11 mouse cellular contexts compared by ENCODE assay signal in genomic region chr7:80347670-80348586, GRCm38 (mm10). TPM values are rescaled to one million over a fixed set of nuclear protein-coding genes. Genes with fewer than 3 reads are reported as not detected.
DNase-seq lines count a peak whose midpoint lies in the region; ATAC-seq and TF ChIP-seq lines count a peak whose summit lies in the region.
"Had no signal": no experiment of that assay in that cellular context is flagged by ENCODE, and none has a peak within 500 bp of the region (broad histone marks: within the 10 kb centered on the region; RNA-seq: fewer than 3 reads in every experiment).

No protein-coding gene starts in this region.

- no peak overlapping the region for H3K9ac ChIP-seq in heart, embryonic 16.5 days (ENCODE audit: low read length)
- H3K9ac ChIP-seq in intestine, embryonic 16.5 days (ENCODE audit: low read depth, low read length): no peak overlapping the region
- H3K9ac ChIP-seq in stomach, embryonic 15.5 days: no peak overlapping the region

- no peak for DNase-seq in heart, adult 8-10 months (ENCODE audit: low spot score)
- peak; percentile 48 for DNase-seq in lung, postnatal 10 days
- no peak for DNase-seq in lung, adult 18-20 months
- DNase-seq in left cerebral cortex, adult 2 months (ENCODE audit: extremely low spot score in 1 of 2, low spot score in 2 of 2): no peak
- DNase-seq: cerebellum, adult 9-10 months; heart, postnatal 36 days; midbrain, embryonic 14.5 days had no signal

- H3K36me3 ChIP-seq in heart, embryonic 16.5 days (ENCODE audit: control insufficient read depth, insufficient read depth): peaks cover 17% of the 10 kb centered on the region; the same call in 1 of the 2 replicates
- 0 out of 2 replicates have a peak, but pooled peaks cover 2% of the 10 kb centered on the region for H3K36me3 ChIP-seq in intestine, embryonic 16.5 days (ENCODE audit: control insufficient read depth, insufficient read depth, low read length)
- H3K36me3 ChIP-seq in stomach, embryonic 15.5 days: peaks cover 16% of the 10 kb centered on the region

- ATAC-seq in heart, embryonic 16.5 days (replicated peaks; ENCODE audit: extremely low read depth, insufficient read depth, low FRiP score): no peak
- peak; percentile 58 for ATAC-seq in intestine, embryonic 16.5 days
- 0 out of 2 replicates have a peak, but pooled peaks have one; percentile 16 for ATAC-seq in stomach, embryonic 15.5 days (ENCODE audit: insufficient read depth, low FRiP score, low read depth)
- no peak for ATAC-seq in activated CD4-positive, CD25-positive, alpha-beta regulatory T cell, adult 4 months

- WGBS in heart, embryonic 16.5 days: 62% methylated on average over 13 of the region's 13 CpGs
- WGBS in intestine, embryonic 16.5 days: 49% methylated on average over 13 of the region's 13 CpGs
- 56% methylated on average over 13 of the region's 13 CpGs for WGBS in stomach, embryonic 15.5 days

- no peak overlapping the region for H3K4me3 ChIP-seq in heart, embryonic 16.5 days (ENCODE audit: low read length)
- no peak overlapping the region for H3K4me3 ChIP-seq in intestine, embryonic 16.5 days (ENCODE audit: low read length)
- no peak overlapping the region for H3K4me3 ChIP-seq in stomach, embryonic 15.5 days (replicated peaks)
- no peak overlapping the region for H3K4me3 ChIP-seq in left cerebral cortex, adult 2 months

- no peak overlapping the region for H3K4me2 ChIP-seq in heart, embryonic 16.5 days (ENCODE audit: low read depth, low read length)
- H3K4me2 ChIP-seq in intestine, embryonic 16.5 days (ENCODE audit: low read depth, low read length): no peak overlapping the region
- no peak overlapping the region for H3K4me2 ChIP-seq in stomach, embryonic 15.5 days

- H3K9me3 ChIP-seq in heart, embryonic 16.5 days (replicated peaks; ENCODE audit: control insufficient read depth, low read length): no peaks in the 10 kb centered on the region
- no peaks in the 10 kb centered on the region for H3K9me3 ChIP-seq in intestine, embryonic 16.5 days (ENCODE audit: control insufficient read depth, low read length)
- H3K9me3 ChIP-seq in stomach, embryonic 15.5 days: no peaks in the 10 kb centered on the region

- TF ChIP-seq CTCF in left cerebral cortex, adult 2 months (IDR thresholded peaks at IDR 0.05): no peak

- H3K27me3 ChIP-seq in heart, embryonic 16.5 days (ENCODE audit: control insufficient read depth, insufficient read depth, low read length): no peaks in the 10 kb centered on the region
- no peaks in the 10 kb centered on the region for H3K27me3 ChIP-seq in intestine, embryonic 16.5 days (replicated peaks; ENCODE audit: control insufficient read depth, insufficient read depth, low read length)
- H3K27me3 ChIP-seq in stomach, embryonic 15.5 days (replicated peaks): no peaks in the 10 kb centered on the region

- peak overlapping the region; percentile 54 for H3K27ac ChIP-seq in heart, embryonic 16.5 days (ENCODE audit: low read length)
- H3K27ac ChIP-seq in intestine, embryonic 16.5 days (ENCODE audit: low read length): peak overlapping the region; percentile 68
- peak overlapping the region; percentile 77 for H3K27ac ChIP-seq in stomach, embryonic 15.5 days
- no peak overlapping the region for H3K27ac ChIP-seq in left cerebral cortex, adult 2 months

- intact Hi-C loops in left cerebral cortex, adult 2 months (cut with DNase I): no loop called here

- H3K4me1 ChIP-seq in heart, embryonic 16.5 days (ENCODE audit: control insufficient read depth, insufficient read depth, low read length): peaks cover 8% of the 10 kb centered on the region
- H3K4me1 ChIP-seq in intestine, embryonic 16.5 days (ENCODE audit: control insufficient read depth, insufficient read depth, low read length): peaks cover 9% of the 10 kb centered on the region; the same call in 1 of the 2 replicates
- peaks cover 12% of the 10 kb centered on the region for H3K4me1 ChIP-seq in stomach, embryonic 15.5 days

RNA-seq across cellular contexts. Expression of gene Hddc3, which starts 5.0 kb away (rescaled TPM):
- 20.1 and 20.7 TPM in 2 replicates for polyA plus RNA-seq in heart, embryonic 16.5 days (2015; fragmentation: Nextera tagmentation; extraction: Ambion mirVana)
- 10 to 100 TPM; 33.3 to 40.0 (median 35.9) TPM for total RNA-seq in heart, adult 8-10 months (2022)
- polyA plus RNA-seq in intestine, embryonic 16.5 days (2015; fragmentation: Nextera tagmentation; extraction: Ambion mirVana): 15.1 and 18.7 TPM in 2 replicates
- polyA plus RNA-seq in stomach, embryonic 15.5 days (2015; fragmentation: Nextera tagmentation; extraction: Ambion mirVana): 16.4 and 20.1 TPM in 2 replicates
- 1 to 10 TPM; 8.6 to 9.0 TPM for polyA plus RNA-seq in activated CD4-positive, CD25-positive, alpha-beta regulatory T cell, adult 4 months (2017; shearing (Covaris generic))
- 10 to 100 TPM; 46.4 to 56.4 TPM for total RNA-seq in left cerebral cortex, adult 2 months (2021)

RNA-seq across cellular contexts. Expression of gene Unc45a, which starts 7.1 kb away (rescaled TPM):
- polyA plus RNA-seq in heart, embryonic 16.5 days (2015; fragmentation: Nextera tagmentation; extraction: Ambion mirVana): 20.6 and 25.3 TPM in 2 replicates
- total RNA-seq in heart, adult 8-10 months (2022): 10 to 100 TPM; 12.2 to 16.0 (median 15.2) TPM
- polyA plus RNA-seq in intestine, embryonic 16.5 days (2015; fragmentation: Nextera tagmentation; extraction: Ambion mirVana): 35.0 and 38.5 TPM in 2 replicates
- polyA plus RNA-seq in stomach, embryonic 15.5 days (2015; fragmentation: Nextera tagmentation; extraction: Ambion mirVana): 35.5 and 38.3 TPM in 2 replicates
- polyA plus RNA-seq in activated CD4-positive, CD25-positive, alpha-beta regulatory T cell, adult 4 months (2017; shearing (Covaris generic)): 10 to 100 TPM; 31.9 to 45.2 TPM
- 10 to 100 TPM; 37.7 to 43.7 TPM for total RNA-seq in left cerebral cortex, adult 2 months (2021)

RNA-seq across cellular contexts. Expression of gene Man2a2, which starts 23.2 kb away (rescaled TPM):
- 15.0 and 17.4 TPM in 2 replicates for polyA plus RNA-seq in heart, embryonic 16.5 days (2015; fragmentation: Nextera tagmentation; extraction: Ambion mirVana)
- total RNA-seq in heart, adult 8-10 months (2022): 10 to 100 TPM; 61.2 to 66.5 (median 62.8) TPM
- polyA plus RNA-seq in intestine, embryonic 16.5 days (2015; fragmentation: Nextera tagmentation; extraction: Ambion mirVana): 8.0 and 10.0 TPM in 2 replicates
- polyA plus RNA-seq in stomach, embryonic 15.5 days (2015; fragmentation: Nextera tagmentation; extraction: Ambion mirVana): 16.3 and 16.4 TPM in 2 replicates
- polyA plus RNA-seq in activated CD4-positive, CD25-positive, alpha-beta regulatory T cell, adult 4 months (2017; shearing (Covaris generic)): 10 to 100 TPM; 15.8 to 21.8 TPM
- total RNA-seq in left cerebral cortex, adult 2 months (2021): 100 to 1,000 TPM; 152 to 157 TPM

RNA-seq across cellular contexts. Expression of gene Rccd1, which starts 23.7 kb away (rescaled TPM):
- 6.5 and 7.6 TPM in 2 replicates for polyA plus RNA-seq in heart, embryonic 16.5 days (2015; fragmentation: Nextera tagmentation; extraction: Ambion mirVana)
- total RNA-seq in heart, adult 8-10 months (2022): 1 to 10 TPM; 4.6 to 6.4 (median 5.3) TPM
- 7.9 and 8.3 TPM in 2 replicates for polyA plus RNA-seq in intestine, embryonic 16.5 days (2015; fragmentation: Nextera tagmentation; extraction: Ambion mirVana)
- polyA plus RNA-seq in stomach, embryonic 15.5 days (2015; fragmentation: Nextera tagmentation; extraction: Ambion mirVana): 10.0 and 13.8 TPM in 2 replicates
- polyA plus RNA-seq in activated CD4-positive, CD25-positive, alpha-beta regulatory T cell, adult 4 months (2017; shearing (Covaris generic)): 1 to 10 TPM; 4.4 to 4.6 TPM
- 10 to 100 TPM; 14.9 to 15.2 TPM for total RNA-seq in left cerebral cortex, adult 2 months (2021)

RNA-seq across cellular contexts. Expression of gene Fes, which starts 39.8 kb away (rescaled TPM):
- polyA plus RNA-seq in heart, embryonic 16.5 days (2015; fragmentation: Nextera tagmentation; extraction: Ambion mirVana): 14.1 and 15.4 TPM in 2 replicates
- total RNA-seq in heart, adult 8-10 months (2022): 10 to 100 TPM in 2 of 4 experiments, 1 to 10 TPM in 2; 6.4 to 13.5 (median 9.1) TPM
- polyA plus RNA-seq in intestine, embryonic 16.5 days (2015; fragmentation: Nextera tagmentation; extraction: Ambion mirVana): 10.9 and 11.6 TPM in 2 replicates
- polyA plus RNA-seq in stomach, embryonic 15.5 days (2015; fragmentation: Nextera tagmentation; extraction: Ambion mirVana): 12.5 and 13.5 TPM in 2 replicates
- polyA plus RNA-seq in activated CD4-positive, CD25-positive, alpha-beta regulatory T cell, adult 4 months (2017; shearing (Covaris generic)): 1 to 10 TPM; 2.0 to 4.5 TPM
- 1 to 10 TPM; 5.3 to 6.8 TPM for total RNA-seq in left cerebral cortex, adult 2 months (2021)

Comparison
In these comparisons a context has a peak if more than half of its experiments do, and no peak if none do; other contexts are left out.
1. ATAC-seq: peak in intestine, embryonic 16.5 days (single experiment) and stomach, embryonic 15.5 days (single experiment); none in heart, embryonic 16.5 days (single experiment) and activated CD4-positive, CD25-positive, alpha-beta regulatory T cell, adult 4 months (single experiment).